Mouse (Mus musculus) midbrain, embryonic 13.5 days (tissue): ENCODE measurements around the gene Nek8. TPM values are rescaled to one million over a fixed set of nuclear protein-coding genes. Genes with fewer than 3 reads are reported as not detected.

Experiments used
- ATAC-seq: fragments of 200-750 bp; cut with Nextera tagmentation; 2 replicates; pipeline ENCODE4 v1.8.0; 2017; ENCODE audit warnings: mild to moderate bottlenecking, moderate TSS enrichment, moderate library complexity
- H3K27ac ChIP-seq: fragments of 300-500 bp; sonication (generic); 2 replicates; pipeline ENCODE4 v1.5.1; 2015; ENCODE audit warnings: inconsistent platforms, mild to moderate bottlenecking, moderate library complexity
- H3K27me3 ChIP-seq: fragments of 300-500 bp; sonication (generic); 2 replicates; pipeline ENCODE4 v1.6.1; 2015; ENCODE audit warnings: mild to moderate bottlenecking, inconsistent platforms
- H3K36me3 ChIP-seq: fragments of 300-500 bp; sonication (generic); 2 replicates; pipeline ENCODE4 v1.6.1; 2015; ENCODE audit warnings: mild to moderate bottlenecking, inconsistent platforms
- H3K4me1 ChIP-seq: fragments of 300-500 bp; sonication (generic); replicated peaks from 2 replicates; pipeline ENCODE4 v1.6.1; 2015; ENCODE audit warnings: inconsistent platforms
- H3K4me2 ChIP-seq: fragments of 300-500 bp; sonication (generic); replicated peaks from 2 replicates; pipeline ENCODE4 v1.6.1; 2015; ENCODE audit warnings: moderate library complexity, mild to moderate bottlenecking, inconsistent platforms
- H3K4me3 ChIP-seq: fragments of 300-500 bp; sonication (generic); replicated peaks from 2 replicates; pipeline ENCODE4 v1.5.1; 2015; ENCODE audit warnings: mild to moderate bottlenecking, inconsistent platforms
- H3K9ac ChIP-seq: fragments of 300-500 bp; sonication (generic); replicated peaks from 2 replicates; pipeline ENCODE4 v1.6.1; 2015; ENCODE audit warnings: mild to moderate bottlenecking, inconsistent platforms
- H3K9me3 ChIP-seq: fragments of 300-500 bp; sonication (generic); 2 replicates; pipeline ENCODE4 v1.6.1; 2016; ENCODE audit warnings: mild to moderate bottlenecking, inconsistent platforms
- WGBS: fragments of 180-500 bp; shearing (Covaris S2); methylation state at CpG from one replicate; pipeline ENCODE4 v1.1.7; 2015; 5-methylcytosine and 5-hydroxymethylcytosine counted together
- polyA plus RNA-seq: library from polyadenylated mRNA; unstranded; fragments of >200 nt; fragmentation: Nextera tagmentation; extraction: Ambion mirVana; gene quantifications from 2 replicates; pipeline ENCODE4 v1.2.1, GENCODE M21; 2015

Gene Nek8
- polyA plus RNA-seq, 1 experiment from 2014 or later, result 5.2 TPM

DNA sequence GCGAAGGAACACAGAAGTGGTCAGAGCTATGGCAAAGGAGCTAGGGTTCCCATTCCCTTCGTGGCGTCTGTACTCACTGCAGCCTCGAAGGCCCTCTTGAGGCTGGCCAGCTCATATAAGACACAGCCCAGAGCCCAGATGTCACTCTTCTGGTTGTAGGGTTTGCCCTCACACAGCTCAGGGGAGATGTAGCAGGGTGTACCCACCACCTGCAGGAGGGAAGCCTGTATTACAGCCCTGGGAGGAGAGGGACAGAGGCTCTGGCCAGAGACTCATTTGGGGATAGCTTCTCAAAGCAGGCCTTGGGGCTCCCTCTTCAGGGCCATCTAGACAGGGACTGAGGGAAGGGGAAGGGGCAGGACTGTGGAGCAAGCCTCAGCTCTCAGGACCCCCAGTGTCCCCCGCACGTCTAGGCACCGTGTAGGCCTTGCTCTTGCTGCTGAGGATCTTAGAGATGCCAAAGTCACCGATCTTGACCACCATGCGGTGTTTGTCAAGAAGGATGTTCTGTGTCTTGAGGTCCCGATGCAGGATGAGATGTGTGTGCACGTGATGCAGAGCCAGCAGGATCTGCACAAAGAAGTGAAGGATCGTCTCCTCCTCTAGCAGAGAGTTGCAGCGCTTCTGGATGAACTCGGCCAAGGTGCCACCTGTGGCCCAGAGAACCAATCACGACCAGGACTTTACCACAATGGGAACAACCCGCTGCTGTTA lies 4.3 kb downstream of the Nek8 start:
- no peak for ATAC-seq
- Histone ChIP-seq H3K27ac (no peak overlapping the region), H3K9me3 (no peaks in the 10 kb centered on the region), H3K27me3 (peaks cover 7% of the 10 kb centered on the region), H3K4me1 (peaks cover 11% of the 10 kb centered on the region), H3K9ac (no peak overlapping the region), H3K4me2 (no peak overlapping the region), H3K36me3 (no peaks in the 10 kb centered on the region), H3K4me3 (no peak overlapping the region)
- 77% methylated on average over 16 of the region's 16 CpGs for whole genome bisulfite sequencing

DNA sequence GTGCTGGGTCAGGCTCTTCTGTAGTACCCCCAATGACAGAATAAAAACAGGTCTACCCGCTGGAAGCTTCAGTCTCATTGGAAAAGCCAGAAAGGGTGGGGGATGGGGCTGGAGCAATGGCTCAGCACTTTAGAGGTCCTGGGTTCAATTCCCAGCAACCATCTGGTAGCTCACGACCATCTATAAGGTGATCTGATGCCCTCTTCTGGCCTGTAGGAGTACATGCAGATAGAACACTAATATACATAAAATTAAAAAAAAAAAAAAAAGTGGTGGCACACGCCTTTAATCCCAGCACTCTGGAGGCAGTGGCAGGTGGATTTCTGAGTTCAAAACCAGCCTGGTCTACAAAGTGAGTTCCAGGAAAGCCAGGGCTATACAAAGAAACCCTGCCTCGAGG lies 5.1 kb downstream of the Nek8 start:
- no peaks in the 10 kb centered on the region for H3K9me3 ChIP-seq
- 0 out of 2 replicates have a peak, but pooled peaks cover 3% of the 10 kb centered on the region for H3K27me3 ChIP-seq
- no peak for ATAC-seq
- H3K4me1 ChIP-seq, result peaks cover 10% of the 10 kb centered on the region
- no peak overlapping the region for H3K9ac ChIP-seq
- H3K4me3 ChIP-seq, result no peak overlapping the region
- H3K36me3 ChIP-seq, result no peaks in the 10 kb centered on the region
- H3K27ac ChIP-seq, result no peak overlapping the region
- H3K4me2 ChIP-seq, result no peak overlapping the region
- 68% methylated on average over 4 of the region's 4 CpGs for WGBS

DNA sequence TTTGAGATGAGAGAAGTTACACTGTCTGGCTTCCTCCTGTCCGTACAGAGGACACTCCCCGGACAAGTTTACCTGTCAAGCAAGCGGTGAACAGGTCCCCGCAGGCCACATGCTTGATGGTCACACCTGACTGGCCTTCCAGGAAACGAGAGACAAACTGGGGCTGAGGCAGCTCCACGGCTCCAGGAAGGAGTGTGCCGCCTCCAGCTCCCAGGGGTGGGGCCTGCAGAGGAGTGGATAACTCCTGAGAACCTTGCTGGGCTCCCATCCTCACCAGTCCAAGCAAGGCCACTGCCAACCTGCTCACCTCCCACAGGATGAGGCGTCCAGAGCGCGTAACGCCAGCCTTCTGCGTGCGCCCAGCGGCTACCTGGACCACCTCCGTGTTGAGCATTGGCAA lies 6.2 kb downstream of the Nek8 start:
- Histone ChIP-seq H3K4me1 (peaks cover 13% of the 10 kb centered on the region), H3K9ac (no peak overlapping the region), H3K27me3 (0 out of 2 replicates have a peak, but pooled peaks cover 3% of the 10 kb centered on the region), H3K4me2 (no peak overlapping the region), H3K9me3 (no peaks in the 10 kb centered on the region), H3K36me3 (no peaks in the 10 kb centered on the region), H3K27ac (no peak overlapping the region), H3K4me3 (no peak overlapping the region)
- ATAC-seq, result no peak
- 93% methylated on average over 15 of the region's 15 CpGs for WGBS

DNA sequence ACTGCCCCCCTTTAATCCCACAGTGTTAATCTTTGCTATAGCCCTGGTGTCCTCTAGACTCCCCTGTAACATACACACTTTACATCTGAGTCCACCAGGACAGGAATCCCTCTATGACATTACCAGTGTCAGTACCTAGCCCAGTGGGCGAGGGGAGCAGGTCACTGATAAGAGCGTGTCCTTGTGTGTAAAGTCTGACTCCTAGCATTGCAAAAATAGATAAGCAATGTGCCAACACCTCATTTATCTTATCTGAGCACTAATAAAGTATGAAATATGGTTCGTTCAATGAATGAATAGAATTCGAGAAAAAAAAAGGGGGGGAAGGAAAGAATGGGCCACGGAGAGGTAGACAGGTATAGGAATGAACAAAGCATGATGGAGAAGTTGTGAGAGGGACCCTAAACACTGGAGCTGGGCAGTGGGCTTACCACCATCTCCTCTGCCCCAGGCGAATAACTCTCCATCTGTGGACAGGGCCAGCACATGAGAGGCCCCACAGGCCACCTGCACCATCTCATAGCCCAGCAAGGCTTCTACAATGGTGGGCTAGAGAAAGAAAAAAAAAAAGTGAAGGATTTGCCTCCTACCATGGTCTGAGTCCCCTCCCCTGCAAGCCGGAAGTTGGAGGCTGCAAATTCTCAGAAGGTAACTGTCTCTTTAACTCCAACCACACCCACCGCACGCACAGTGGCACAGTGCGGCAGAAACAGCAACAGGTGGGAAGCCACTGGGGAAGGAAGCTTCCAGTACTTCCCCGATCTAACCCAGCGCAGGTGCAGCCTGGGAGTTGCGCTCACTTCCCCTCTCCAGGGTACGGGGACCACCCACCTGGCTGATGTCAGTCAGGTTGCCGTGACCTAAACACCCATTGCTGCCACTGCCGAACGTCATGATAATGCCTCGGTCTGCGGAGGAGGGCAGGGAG lies 7.7 kb downstream of the Nek8 start:
- H3K4me2 ChIP-seq, result no peak overlapping the region
- WGBS, result 58% methylated on average over 19 of the region's 19 CpGs
- no peak overlapping the region for H3K9ac ChIP-seq
- H3K27me3 ChIP-seq, result 0 out of 2 replicates have a peak, but pooled peaks cover 3% of the 10 kb centered on the region
- no peak overlapping the region for H3K4me3 ChIP-seq
- H3K4me1 ChIP-seq, result peaks cover 14% of the 10 kb centered on the region
- H3K27ac ChIP-seq, result no peak overlapping the region
- ATAC-seq, result no peak
- no peaks in the 10 kb centered on the region for H3K9me3 ChIP-seq
- H3K36me3 ChIP-seq, result no peaks in the 10 kb centered on the region

DNA sequence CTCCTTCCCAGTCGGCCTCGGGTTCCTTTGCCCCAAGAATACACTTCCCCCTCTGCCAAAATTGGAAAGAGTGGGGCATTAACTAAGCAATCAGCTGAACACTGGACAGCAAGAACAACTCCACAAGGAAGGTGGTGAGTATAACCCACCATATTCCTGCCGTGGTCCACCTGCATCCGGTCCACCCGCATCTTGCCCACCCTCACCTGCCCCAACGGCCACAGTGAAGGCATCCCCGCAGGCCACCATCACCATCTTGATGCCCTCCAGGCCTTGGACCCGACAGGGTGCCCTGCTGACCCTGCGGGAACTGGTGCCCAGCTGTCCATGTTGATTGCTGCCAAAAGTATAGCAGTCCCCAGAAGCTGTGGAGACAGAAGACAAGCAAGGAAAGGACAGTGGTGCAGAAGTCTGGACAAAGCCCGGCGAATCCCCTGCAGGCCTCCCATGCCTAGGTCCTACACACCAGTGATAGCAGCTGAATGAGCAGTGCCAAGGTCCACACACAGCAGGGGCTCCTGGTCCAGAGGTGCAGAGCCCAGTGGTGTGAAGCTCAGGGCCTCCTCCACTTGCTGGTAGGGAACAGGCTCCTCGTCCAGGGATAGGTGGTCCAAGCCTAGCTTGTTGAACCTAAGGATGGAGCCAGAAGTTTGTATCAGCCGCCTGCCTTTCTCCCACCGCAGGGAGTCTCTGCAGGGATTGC lies 9.1 kb downstream of the Nek8 start:
- peaks cover 8% of the 10 kb centered on the region; the same call in 1 of the 2 replicates for H3K36me3 ChIP-seq
- no peak overlapping the region for H3K9ac ChIP-seq
- peaks cover 28% of the 10 kb centered on the region for H3K4me1 ChIP-seq
- H3K9me3 ChIP-seq, result no peaks in the 10 kb centered on the region
- ATAC-seq, result no peak
- no peak overlapping the region for H3K27ac ChIP-seq
- no peak overlapping the region for H3K4me2 ChIP-seq
- H3K27me3 ChIP-seq, result 0 out of 2 replicates have a peak, but pooled peaks cover 3% of the 10 kb centered on the region
- H3K4me3 ChIP-seq, result no peak overlapping the region
- 85% methylated on average over 14 of the region's 14 CpGs for WGBS

DNA sequence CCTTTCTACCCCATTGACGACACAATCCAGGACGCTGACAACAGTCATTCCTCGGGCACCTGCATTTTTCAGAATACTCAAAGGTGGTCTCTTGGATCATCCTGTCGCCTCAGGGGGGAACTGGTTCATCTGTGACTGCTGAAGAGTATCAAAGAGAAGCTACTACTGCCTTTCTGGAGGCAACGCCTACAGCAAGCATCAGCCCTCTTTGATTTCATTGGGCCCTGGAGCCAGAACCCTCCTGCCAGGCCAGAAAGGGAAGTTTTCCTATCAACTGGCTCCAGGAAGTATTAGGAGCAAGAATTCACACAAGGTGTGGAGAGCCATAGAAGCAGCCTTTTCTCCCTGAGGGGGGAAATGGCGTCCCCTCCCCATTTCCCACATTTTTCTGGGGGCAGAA lies 9.8 kb downstream of the Nek8 start:
- no peak for ATAC-seq
- WGBS, result 70% methylated on average over 6 of the region's 6 CpGs

DNA sequence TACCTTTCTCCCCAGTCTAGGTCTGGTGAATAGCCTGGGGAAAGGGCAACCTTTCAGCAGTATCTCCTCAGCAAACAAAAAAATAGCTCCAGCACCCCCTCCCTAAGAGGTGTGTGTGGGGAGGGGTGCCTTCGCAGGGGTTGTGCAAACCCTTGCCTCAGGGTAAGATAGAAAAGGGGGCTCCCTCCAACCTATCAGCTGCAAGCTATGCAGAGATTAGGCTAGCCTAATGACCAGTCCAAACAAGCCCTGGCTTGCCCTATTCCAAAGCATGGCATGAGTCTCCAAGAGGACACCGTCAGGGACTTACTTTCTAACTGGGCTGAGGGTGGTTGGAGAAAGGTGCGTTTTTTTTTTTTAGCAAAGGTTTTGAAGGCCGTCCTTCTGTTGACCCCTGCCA lies 10.3 kb downstream of the Nek8 start:
- no peak for ATAC-seq
- Histone ChIP-seq H3K4me1 (peaks cover 38% of the 10 kb centered on the region), H3K27me3 (0 out of 2 replicates have a peak, but pooled peaks cover 3% of the 10 kb centered on the region), H3K27ac (peak overlapping the region; percentile 99; the same call in 1 of the 2 replicates), H3K9ac (peak overlapping the region; percentile 99; the same call in 1 of the 2 replicates), H3K4me3 (peak overlapping the region; percentile 100), H3K36me3 (peaks cover 20% of the 10 kb centered on the region), H3K4me2 (peak overlapping the region; percentile 84), H3K9me3 (no peaks in the 10 kb centered on the region)
- 50% methylated on average over 4 of the region's 4 CpGs for WGBS

More for the DNA sequence above, 9.8 kb downstream of the Nek8 start:
- Histone ChIP-seq H3K27me3 (0 out of 2 replicates have a peak, but pooled peaks cover 3% of the 10 kb centered on the region), H3K4me3 (no peak overlapping the region), H3K27ac (no peak overlapping the region), H3K4me1 (peaks cover 35% of the 10 kb centered on the region), H3K9me3 (no peaks in the 10 kb centered on the region), H3K9ac (no peak overlapping the region), H3K4me2 (no peak overlapping the region), H3K36me3 (peaks cover 16% of the 10 kb centered on the region)

DNA sequence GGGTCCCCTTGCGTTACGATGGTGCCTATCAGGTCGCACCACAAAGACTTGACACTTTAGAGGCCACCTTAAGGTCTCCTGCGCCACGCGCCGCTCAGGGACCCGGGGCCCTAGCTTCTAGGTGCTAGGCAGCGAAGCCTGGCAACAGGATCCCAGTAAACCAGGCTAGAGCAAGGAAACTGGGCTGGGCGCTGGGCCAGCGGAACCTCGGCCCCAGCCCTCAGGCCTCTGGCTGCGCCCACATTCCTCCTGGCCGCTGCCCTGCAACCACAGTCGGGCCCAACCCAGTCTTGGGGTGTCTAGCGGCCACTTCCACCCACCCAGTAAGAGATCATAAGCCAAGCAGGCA lies 10.7 kb downstream of the Nek8 start:
- Histone ChIP-seq H3K36me3 (peaks cover 25% of the 10 kb centered on the region), H3K9me3 (no peaks in the 10 kb centered on the region), H3K4me1 (peaks cover 43% of the 10 kb centered on the region), H3K9ac (peak overlapping the region; percentile 99), H3K27ac (peak overlapping the region; percentile 99), H3K4me2 (peak overlapping the region; percentile 84), H3K27me3 (0 out of 2 replicates have a peak, but pooled peaks cover 3% of the 10 kb centered on the region), H3K4me3 (peak overlapping the region; percentile 100)
- peak; percentile 28 for ATAC-seq
- 3% methylated on average over 16 of the region's 16 CpGs for WGBS

DNA sequence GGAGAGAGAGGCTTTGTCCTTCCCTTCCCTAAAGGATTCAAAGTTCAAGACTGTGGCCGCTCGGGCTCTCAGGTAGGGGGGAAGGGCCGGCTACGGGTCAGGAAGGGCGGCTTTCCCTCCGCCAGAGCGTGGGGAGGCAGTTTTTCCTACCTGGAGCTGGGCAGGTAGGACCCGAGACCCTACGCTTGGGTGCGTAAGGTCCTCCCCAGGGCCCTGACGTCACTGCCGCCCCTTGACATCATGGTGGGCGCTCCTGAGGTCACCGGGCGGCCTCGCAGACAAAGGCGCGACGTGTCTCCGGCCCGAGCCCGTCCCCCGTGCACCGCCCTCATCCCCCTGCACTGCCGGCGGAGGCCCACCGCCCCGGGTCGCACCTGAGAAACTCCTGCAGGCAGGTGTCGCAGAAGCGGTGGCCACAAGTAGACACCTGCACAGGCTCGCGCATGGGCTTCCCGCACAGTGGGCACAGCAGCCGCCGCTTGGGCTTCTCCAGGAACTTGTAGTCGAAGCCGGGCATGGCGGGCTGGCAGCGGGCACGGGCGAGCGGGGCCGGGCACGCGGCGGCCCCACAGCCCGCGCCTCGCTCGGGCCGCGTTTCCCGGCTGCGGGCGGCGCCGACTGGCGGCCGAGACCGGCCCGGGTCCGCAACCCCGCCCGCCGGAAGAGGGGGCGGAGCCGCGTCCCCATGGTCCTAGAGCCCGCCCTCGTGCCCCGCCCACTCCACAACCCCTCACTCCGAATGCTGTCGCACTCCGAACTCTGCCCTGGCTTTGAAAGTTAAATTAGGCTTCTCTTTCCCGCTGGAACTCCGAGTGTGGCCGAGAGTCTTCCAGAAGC lies 11.3 kb downstream of the Nek8 start, which contains the start of gene Traf4:
Gene Traf4, minus strand, starts transcription at position 666 of the 837 bp plus-strand sequence.
- under 1% methylated on average over 61 of the region's 78 CpGs for WGBS
- H3K36me3 ChIP-seq, result peaks cover 31% of the 10 kb centered on the region
- peak within 1 kb of the TSS; percentile 99 for H3K27ac ChIP-seq
- ATAC-seq, result peak; percentile 81
- H3K27me3 ChIP-seq, result 0 out of 2 replicates have a peak, but pooled peaks cover 3% of the 10 kb centered on the region
- no peaks in the 10 kb centered on the region for H3K9me3 ChIP-seq
- H3K4me3 ChIP-seq, result peak within 1 kb of the TSS; percentile 100
- H3K9ac ChIP-seq, result peak within 1 kb of the TSS; percentile 99
- peaks cover 45% of the 10 kb centered on the region for H3K4me1 ChIP-seq
- H3K4me2 ChIP-seq, result peak within 1 kb of the TSS; percentile 84

DNA sequence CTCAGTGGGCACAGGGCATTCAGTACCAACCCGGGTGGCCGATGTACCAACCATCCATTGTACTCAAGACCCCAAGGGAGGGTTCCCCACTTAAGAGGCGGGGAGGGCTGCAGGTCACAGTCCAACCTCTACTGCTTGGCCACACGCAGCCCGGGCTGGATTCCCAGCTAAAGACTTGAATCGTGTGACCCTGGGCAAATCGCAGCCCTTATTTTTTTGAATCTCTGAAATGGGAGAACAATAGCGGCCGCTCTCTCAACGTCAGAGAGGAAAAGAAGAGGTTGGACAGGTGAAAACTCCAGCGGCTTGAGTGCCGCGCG lies 11.9 kb downstream of the Nek8 start:
- peaks cover 46% of the 10 kb centered on the region for H3K4me1 ChIP-seq
- H3K9ac ChIP-seq, result peak overlapping the region; percentile 99
- peaks cover 36% of the 10 kb centered on the region for H3K36me3 ChIP-seq
- peak overlapping the region; percentile 99 for H3K27ac ChIP-seq
- no peaks in the 10 kb centered on the region for H3K9me3 ChIP-seq
- 0% methylated on average over 14 of the region's 14 CpGs for WGBS
- 0 out of 2 replicates have a peak, but pooled peaks cover 3% of the 10 kb centered on the region for H3K27me3 ChIP-seq
- peak; percentile 2 for ATAC-seq
- peak overlapping the region; percentile 100 for H3K4me3 ChIP-seq
- H3K4me2 ChIP-seq, result peak overlapping the region; percentile 84
